Mouse (Mus musculus) heart, embryonic 14.5 days (tissue): ENCODE results near the gene Ech1. TPM values are rescaled to one million over a fixed set of nuclear protein-coding genes. Genes with fewer than 3 reads are reported as not detected.

ENCODE experiments used
- ATAC-seq: fragments of 200-750 bp; cut with Nextera tagmentation; 2 replicates; pipeline ENCODE4 v1.8.0; 2017; ENCODE audit warnings: low read depth, moderate TSS enrichment; ENCODE audit not compliant: insufficient number of reproducible peaks, insufficient read depth, low FRiP score
- H3K27ac ChIP-seq, 2 experiments: fragments of 200-500 bp in 1 of 2; fragments of 300-500 bp in 1 of 2; sonication (generic) in 1 of 2; replicated peaks in 1 of 2; 2 replicates each; pipeline ENCODE4 v1.5.1; 2012 to 2014; ENCODE audit warnings: low read depth in 2 of 2, low read length in 2 of 2, control low read depth in 1 of 2, mild to moderate bottlenecking in 1 of 2, mixed read lengths in 1 of 2; ENCODE audit not compliant: control insufficient read depth in 1 of 2, insufficient read depth in 1 of 2
- H3K27me3 ChIP-seq: fragments of 300-500 bp; sonication (generic); 2 replicates; pipeline ENCODE4 v1.6.1; 2014; ENCODE audit warnings: mild to moderate bottlenecking, low read length, control low read depth; ENCODE audit not compliant: control insufficient read depth, insufficient read depth
- H3K36me3 ChIP-seq: fragments of 300-500 bp; sonication (generic); 2 replicates; pipeline ENCODE4 v1.6.1; 2014; ENCODE audit warnings: mild to moderate bottlenecking, control low read depth, low read length, mixed read lengths; ENCODE audit not compliant: control insufficient read depth, insufficient read depth
- H3K4me1 ChIP-seq, 2 experiments: fragments of 200-500 bp in 1 of 2; fragments of 300-500 bp in 1 of 2; sonication (generic) in 1 of 2; 2 replicates each; pipeline ENCODE4 v1.6.1; 2012 to 2014; ENCODE audit warnings: low read length in 2 of 2, control low read depth in 1 of 2, mixed read lengths in 1 of 2; ENCODE audit not compliant: control insufficient read depth in 2 of 2, insufficient read depth in 2 of 2
- H3K4me2 ChIP-seq: fragments of 300-500 bp; sonication (generic); 2 replicates; pipeline ENCODE4 v1.6.1; 2014; ENCODE audit warnings: mild to moderate bottlenecking, low read length
- H3K4me3 ChIP-seq, 2 experiments: fragments of 200-500 bp in 1 of 2; fragments of 300-500 bp in 1 of 2; sonication (generic) in 1 of 2; 2 replicates each; pipeline ENCODE4 v1.5.1; 2012 to 2014; ENCODE audit warnings: low read length in 2 of 2, mild to moderate bottlenecking in 2 of 2, control low read depth in 1 of 2, low read depth in 1 of 2, moderate library complexity in 1 of 2; ENCODE audit not compliant: control insufficient read depth in 1 of 2, insufficient read depth in 1 of 2
- H3K9ac ChIP-seq: fragments of 300-500 bp; sonication (generic); 2 replicates; pipeline ENCODE4 v1.6.1; 2014; ENCODE audit warnings: mild to moderate bottlenecking, low read length
- H3K9me3 ChIP-seq: fragments of 300-500 bp; sonication (generic); 2 replicates; pipeline ENCODE4 v1.6.1; 2016; ENCODE audit warnings: low read length, control low read depth; ENCODE audit not compliant: control insufficient read depth
- WGBS: fragments of 180-500 bp; shearing (Covaris S2); extraction: QIAGEN DNeasy Blood & Tissue Kit; methylation state at CpG from one replicate; pipeline ENCODE4 v1.1.7; 2014; 5-methylcytosine and 5-hydroxymethylcytosine counted together
- polyA plus RNA-seq: library from polyadenylated mRNA; unstranded; fragments of >200 nt; fragmentation: Nextera tagmentation; extraction: Ambion mirVana; gene quantifications from 2 replicates; pipeline ENCODE4 v1.2.1, GENCODE M21; 2014

Ech1 gene
- polyA plus RNA-seq, 1 experiment from 2014 or later = 252 TPM

DNA sequence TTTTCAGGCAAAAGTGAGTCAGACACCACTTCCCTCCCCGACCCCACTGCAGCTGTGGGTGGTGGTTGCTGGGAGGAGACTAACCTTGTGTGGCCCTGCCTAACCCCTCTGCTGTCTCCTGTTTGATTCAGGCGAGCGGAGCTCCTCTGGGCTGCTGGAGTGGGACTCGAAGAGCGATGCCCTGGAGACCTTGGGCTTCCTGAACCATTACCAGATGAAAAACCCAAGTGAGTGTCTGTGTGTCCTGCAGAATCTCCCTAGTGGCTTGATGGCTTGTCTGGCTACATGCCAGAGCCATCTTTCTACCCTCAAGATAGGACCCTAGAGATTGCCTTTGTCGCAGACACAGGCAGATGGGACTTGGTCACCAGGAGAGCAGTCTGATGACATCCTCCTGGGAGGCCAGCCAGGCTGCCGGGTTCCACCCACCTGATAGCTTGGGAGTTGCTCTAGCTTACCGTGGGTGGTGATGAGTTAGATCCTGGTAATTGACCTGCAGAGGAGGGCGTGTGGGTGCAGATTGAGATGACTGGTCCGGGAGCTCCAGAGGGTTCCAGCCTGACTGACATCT, 3.7 kb upstream of the Ech1 start:
- Histone ChIP-seq H3K4me1 (peaks cover 21 to 62% of the 10 kb centered on the region in 2 experiments), H3K27ac (peak overlapping the region; percentile 14 to 50; a peak in 3 of 4 replicates), H3K36me3 (peaks cover 72% of the 10 kb centered on the region), H3K9me3 (no peaks in the 10 kb centered on the region), H3K4me2 (no peak overlapping the region), H3K9ac (no peak overlapping the region), H3K4me3 (no peak overlapping the region), H3K27me3 (no peaks in the 10 kb centered on the region)
- 44% methylated on average over 10 of the region's 10 CpGs for WGBS
- ATAC-seq = no peak

DNA sequence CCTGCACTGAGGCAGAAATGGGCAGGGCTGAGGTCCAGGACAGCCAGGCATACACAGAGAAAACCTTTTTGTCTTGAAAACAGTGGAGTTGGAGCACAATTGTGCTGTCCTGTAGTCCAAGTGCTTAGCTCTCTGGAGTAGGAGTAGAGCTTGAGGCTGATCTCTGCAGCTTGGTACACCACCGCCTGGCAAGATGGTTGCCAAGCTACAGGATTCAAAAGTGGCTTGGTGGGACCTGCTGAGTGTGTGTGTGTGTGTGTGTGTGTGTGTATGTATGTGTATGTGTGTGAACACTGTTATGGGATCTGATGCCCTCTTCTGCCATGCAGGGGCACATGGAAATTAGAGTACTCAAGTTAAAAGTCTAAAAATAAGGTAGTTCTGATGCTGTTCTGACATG, 2.5 kb upstream of the Ech1 start:
- H3K36me3 ChIP-seq = peaks cover 62% of the 10 kb centered on the region
- H3K9me3 ChIP-seq = no peaks in the 10 kb centered on the region
- H3K4me2 ChIP-seq = no peak overlapping the region
- H3K27ac ChIP-seq = 0 out of 4 replicates have a peak overlapping the region, but pooled peaks of 1 of the 2 experiments have one; percentile 21
- peaks cover 21 to 53% of the 10 kb centered on the region in 2 experiments for H3K4me1 ChIP-seq
- no peaks in the 10 kb centered on the region for H3K27me3 ChIP-seq
- H3K9ac ChIP-seq = no peak overlapping the region
- 70% methylated on average over 1 of the region's 1 CpGs for WGBS
- no peak for ATAC-seq
- H3K4me3 ChIP-seq = no peak overlapping the region

DNA sequence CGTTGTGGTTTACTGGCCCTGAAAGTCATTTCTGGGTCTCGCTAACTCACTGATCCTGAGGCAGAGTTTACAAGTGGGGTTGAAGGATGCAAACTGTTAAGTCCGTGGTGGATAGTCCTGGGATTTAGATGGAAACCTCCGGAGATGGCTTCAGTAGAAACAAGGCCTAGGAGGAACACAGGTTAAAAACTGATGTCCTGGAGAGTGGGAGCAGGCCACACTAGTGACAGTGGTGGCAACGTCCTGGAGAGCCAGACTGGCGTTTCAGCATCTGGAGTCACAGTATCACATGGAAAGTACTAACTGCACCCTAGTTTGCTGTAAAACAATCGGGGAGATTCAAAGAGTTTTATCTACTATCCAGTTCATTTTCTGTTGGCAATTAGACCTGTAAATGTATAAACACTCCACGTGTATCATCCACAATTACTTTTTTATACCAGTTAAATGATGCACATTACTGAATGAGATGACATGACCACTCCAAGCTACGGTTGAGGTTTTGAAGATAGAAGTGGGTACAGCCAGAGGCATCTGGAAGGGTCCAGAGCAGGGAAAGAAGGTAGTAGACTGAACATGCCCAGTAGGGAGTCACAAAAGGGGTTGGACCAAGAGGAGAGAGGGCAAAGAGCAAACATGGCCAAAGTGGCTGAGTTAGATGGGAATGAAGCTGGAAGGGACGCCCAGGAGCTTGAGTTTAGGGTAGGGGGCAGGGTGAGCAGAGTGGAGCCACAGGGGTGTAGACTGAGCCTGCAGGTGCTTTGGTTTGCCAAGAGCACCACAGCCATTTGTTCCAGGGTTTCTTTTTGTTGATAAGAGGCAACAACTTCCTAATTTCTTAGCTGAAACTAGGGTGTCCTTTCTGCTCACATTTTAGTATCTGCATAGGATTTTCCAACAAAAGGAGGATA, 1.8 kb upstream of the Ech1 start:
- Histone ChIP-seq H3K4me2 (no peak overlapping the region), H3K9ac (no peak overlapping the region), H3K4me3 (no peak overlapping the region), H3K9me3 (no peaks in the 10 kb centered on the region), H3K36me3 (peaks cover 55% of the 10 kb centered on the region), H3K27me3 (no peaks in the 10 kb centered on the region), H3K4me1 (peaks cover 22 to 49% of the 10 kb centered on the region in 2 experiments), H3K27ac (peak overlapping the region in 1 of 2 experiments; percentile 93; a peak in 1 of 4 replicates)
- 53% methylated on average over 10 of the region's 10 CpGs for WGBS
- ATAC-seq = no peak

DNA sequence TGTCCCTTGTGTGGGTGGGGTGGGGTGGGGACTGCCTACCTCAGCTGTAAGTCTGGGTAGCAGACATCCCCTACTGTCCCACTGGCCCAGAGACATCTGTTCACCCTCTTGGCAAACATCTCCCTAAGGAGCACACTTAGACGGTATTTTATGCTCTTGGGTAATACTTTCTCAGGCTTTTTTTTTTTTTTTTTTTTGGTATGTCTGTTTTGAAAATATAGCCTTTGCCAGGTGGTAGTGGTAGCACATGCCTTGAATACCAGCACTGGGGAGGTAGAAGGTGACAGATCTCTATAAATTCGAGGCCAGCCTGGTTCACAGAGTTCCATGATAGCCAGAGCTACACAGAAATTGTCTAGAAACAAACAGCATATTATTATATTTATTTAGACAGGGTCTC, 1.1 kb upstream of the Ech1 start:
- H3K36me3 ChIP-seq = peaks cover 54% of the 10 kb centered on the region
- H3K4me1 ChIP-seq = peaks cover 22 to 47% of the 10 kb centered on the region in 2 experiments
- WGBS = 42% methylated on average over 2 of the region's 2 CpGs
- H3K27me3 ChIP-seq = no peaks in the 10 kb centered on the region
- no peak for ATAC-seq
- peak overlapping the region in 1 of 2 experiments; percentile 93; a peak in 2 of 4 replicates for H3K27ac ChIP-seq
- no peak overlapping the region for H3K4me2 ChIP-seq
- no peak overlapping the region for H3K9ac ChIP-seq
- H3K4me3 ChIP-seq = no peak overlapping the region
- no peaks in the 10 kb centered on the region for H3K9me3 ChIP-seq

DNA sequence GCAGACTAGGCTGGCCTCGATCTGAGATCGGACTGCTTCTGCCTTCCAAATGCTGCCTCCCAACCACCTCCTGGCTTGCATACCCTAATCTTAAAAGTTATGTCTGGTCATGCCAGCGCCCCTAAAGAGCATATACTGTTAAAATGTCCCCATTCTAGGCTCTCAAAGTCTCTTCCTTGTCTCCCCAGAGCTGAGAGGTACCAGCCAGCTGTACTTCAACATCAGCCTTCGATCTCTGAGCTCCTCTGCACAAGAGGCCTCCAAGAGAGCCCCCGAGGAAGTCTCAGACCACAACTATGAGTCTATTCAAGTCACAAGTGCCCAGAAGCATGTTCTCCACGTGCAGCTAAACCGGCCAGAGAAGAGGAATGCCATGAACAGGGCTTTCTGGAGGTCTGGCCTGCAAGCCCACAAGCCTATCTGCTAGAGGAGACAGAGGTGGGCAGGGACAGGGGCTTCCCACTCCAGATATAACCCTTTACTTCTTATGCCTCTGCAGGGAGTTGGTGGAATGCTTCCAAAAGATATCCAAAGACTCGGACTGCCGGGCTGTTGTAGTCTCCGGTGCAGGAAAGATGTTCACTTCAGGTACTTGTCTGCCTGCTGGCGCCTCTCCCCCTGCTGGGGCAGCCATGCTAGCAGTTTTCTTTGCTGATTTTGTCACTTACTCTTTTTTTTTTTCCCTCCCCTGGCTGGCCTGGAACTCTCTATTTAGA, 827 bp downstream of the Ech1 start:
- Histone ChIP-seq H3K27me3 (no peaks in the 10 kb centered on the region), H3K4me3 (peak overlapping the region; percentile 50 to 68), H3K4me2 (peak overlapping the region; percentile 71), H3K36me3 (peaks cover 49% of the 10 kb centered on the region), H3K9ac (peak overlapping the region; percentile 79), H3K4me1 (peaks cover 19 to 33% of the 10 kb centered on the region in 2 experiments), H3K9me3 (no peaks in the 10 kb centered on the region), H3K27ac (peak overlapping the region; percentile 93)
- ATAC-seq = no peak
- WGBS = 28% methylated on average over 11 of the region's 11 CpGs

DNA sequence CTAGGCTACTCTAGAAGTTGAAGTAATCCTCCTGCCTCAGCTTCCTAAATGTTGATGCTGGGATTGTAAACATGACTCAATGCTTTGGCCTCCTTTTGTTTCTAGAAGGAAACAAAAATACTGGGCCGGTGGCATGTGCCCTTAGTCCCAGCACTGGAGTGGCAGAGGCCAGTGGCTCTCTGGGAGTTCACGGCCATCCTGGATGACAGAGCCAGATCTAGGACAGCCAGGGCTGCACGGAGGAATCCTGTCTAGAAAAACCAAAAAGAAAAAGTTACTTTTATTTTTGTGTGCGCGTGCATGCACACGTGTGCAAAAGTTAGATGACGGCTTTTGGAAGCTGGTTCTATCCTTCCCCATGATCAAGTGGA, 1.4 kb downstream of the Ech1 start:
- 89% methylated on average over 7 of the region's 7 CpGs for WGBS
- H3K9ac ChIP-seq = peak overlapping the region; percentile 79

DNA sequence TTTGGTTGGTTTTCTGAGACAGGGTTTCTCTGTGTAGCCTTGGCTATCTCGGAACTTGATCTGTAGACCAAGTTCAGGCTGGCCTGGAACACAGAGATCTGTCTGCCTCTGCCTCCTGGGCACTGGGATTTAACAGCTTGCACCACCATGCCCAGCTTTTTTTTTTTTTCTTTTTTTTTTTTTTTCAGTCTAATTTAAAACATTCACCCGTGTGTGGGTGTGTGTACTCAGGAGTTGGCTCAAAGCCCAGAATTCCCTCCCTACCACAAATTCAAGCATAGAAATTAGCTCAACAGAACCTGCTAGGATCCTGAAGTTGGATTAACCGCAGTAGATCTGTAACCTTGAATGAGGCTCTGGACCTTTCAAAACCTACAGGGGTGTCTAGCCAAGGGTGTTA, 2.3 kb downstream of the Ech1 start:
- WGBS = 42% methylated on average over 3 of the region's 3 CpGs
- ATAC-seq = no peak
- Histone ChIP-seq H3K36me3 (peaks cover 49% of the 10 kb centered on the region), H3K9me3 (no peaks in the 10 kb centered on the region), H3K9ac (no peak overlapping the region), H3K4me2 (no peak overlapping the region), H3K4me1 (peaks cover 23 to 32% of the 10 kb centered on the region in 2 experiments), H3K4me3 (no peak overlapping the region), H3K27ac (no peak overlapping the region), H3K27me3 (no peaks in the 10 kb centered on the region)

More for the DNA sequence above, 1.4 kb downstream of the Ech1 start:
- Histone ChIP-seq H3K27me3 (no peaks in the 10 kb centered on the region), H3K27ac (peak overlapping the region; percentile 30 to 93; a peak in 2 of 4 replicates), H3K36me3 (peaks cover 49% of the 10 kb centered on the region), H3K9me3 (no peaks in the 10 kb centered on the region), H3K4me3 (peak overlapping the region in 1 of 2 experiments; percentile 50; a peak in 2 of 4 replicates), H3K4me1 (peaks cover 21 to 33% of the 10 kb centered on the region in 2 experiments), H3K4me2 (peak overlapping the region; percentile 71)
- no peak for ATAC-seq
